Mouse (Mus musculus): ENCODE data around the gene Nt5c1a. TPM values are rescaled to one million over a fixed set of nuclear protein-coding genes. Genes with fewer than 3 reads are reported as not detected.
A peak's percentile ranks its signal among the peaks of the same experiment; 100 is the strongest.

Gene Nt5c1a
- polyA plus RNA-seq, 1 experiment from 2014 or later = not detected

DNA sequence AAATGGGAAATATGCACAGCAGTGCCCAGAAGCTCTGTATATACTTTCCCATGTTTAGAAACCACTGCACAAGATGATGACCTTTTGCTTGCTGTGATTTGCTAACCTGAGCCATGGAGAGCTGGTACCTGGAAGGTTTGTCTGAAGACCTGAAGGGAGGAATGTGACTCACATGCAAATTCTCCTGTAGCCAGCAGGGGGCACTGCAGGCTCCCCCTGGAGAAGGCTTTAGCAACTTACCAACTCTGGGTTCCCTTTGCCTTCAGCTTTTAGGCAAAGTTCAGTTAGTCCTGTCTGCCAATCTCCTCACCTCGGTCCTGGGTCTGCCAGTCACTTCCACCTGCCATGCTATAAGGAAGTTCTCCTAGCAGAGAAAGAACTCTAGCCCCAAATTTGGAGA lies 15.5 kb downstream of the Nt5c1a start:
- no peak for DNase-seq (ENCODE audit: low spot score)
- no peak overlapping the region for H3K27ac ChIP-seq (ENCODE audit: low read depth, low read length)
- H3K4me2 ChIP-seq = no peak overlapping the region
- peaks cover 2% of the 10 kb centered on the region; the same call in 1 of the 2 replicates for H3K27me3 ChIP-seq (replicated peaks; ENCODE audit: control insufficient read depth, insufficient read depth, low read length)
- no peak for ATAC-seq (replicated peaks; ENCODE audit: low FRiP score)
- H3K4me3 ChIP-seq (ENCODE audit: low read depth, low read length) = no peak overlapping the region
- 9% methylated on average over 1 of the region's 1 CpGs for WGBS
- H3K9me3 ChIP-seq (ENCODE audit: control insufficient read depth, low read length) = no peaks in the 10 kb centered on the region
- H3K36me3 ChIP-seq (ENCODE audit: control insufficient read depth, insufficient read depth, low read length) = no peaks in the 10 kb centered on the region
- no peaks in the 10 kb centered on the region for H3K4me1 ChIP-seq (replicated peaks; ENCODE audit: control insufficient read depth, insufficient read depth, low read length)
- no peak overlapping the region for H3K9ac ChIP-seq (ENCODE audit: low read depth, low read length)

DNA sequence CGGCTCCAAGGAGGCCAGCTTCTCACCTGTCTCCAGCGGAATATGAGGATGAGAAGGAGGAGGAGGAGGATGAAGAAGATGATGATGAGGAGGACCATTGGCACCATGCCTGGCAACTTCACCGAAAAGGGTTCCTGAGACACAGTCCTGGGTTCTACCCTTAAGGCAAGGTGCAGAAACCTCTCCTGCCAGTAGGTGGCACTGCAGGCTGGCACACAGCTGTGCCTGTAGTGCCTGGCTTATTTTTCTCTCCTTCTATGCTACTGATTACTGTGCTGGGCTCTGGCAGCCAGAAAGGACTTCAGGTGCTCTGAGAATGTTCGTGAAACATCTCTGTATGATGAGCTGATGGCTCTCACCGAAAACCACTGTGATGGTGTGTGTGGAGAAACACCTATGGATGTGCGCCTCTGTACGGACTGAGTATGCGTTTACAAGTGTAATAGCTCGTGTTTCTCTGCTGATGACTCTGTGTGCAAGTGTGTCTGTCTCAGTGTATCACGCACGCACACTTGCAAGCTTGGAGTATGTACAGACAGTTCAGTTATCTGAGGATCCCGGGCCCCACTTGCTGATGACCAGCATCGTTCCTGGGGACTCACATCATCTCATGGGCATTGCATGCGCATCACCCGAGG lies 18.5 kb downstream of the Nt5c1a start:
- H3K4me3 ChIP-seq (ENCODE audit: low read depth, low read length) = no peak overlapping the region
- no peaks in the 10 kb centered on the region for H3K4me1 ChIP-seq (replicated peaks; ENCODE audit: control insufficient read depth, insufficient read depth, low read length)
- no peaks in the 10 kb centered on the region for H3K9me3 ChIP-seq (ENCODE audit: control insufficient read depth, low read length)
- no peak overlapping the region for H3K4me2 ChIP-seq
- H3K27ac ChIP-seq (ENCODE audit: low read depth, low read length) = no peak overlapping the region
- H3K27me3 ChIP-seq (replicated peaks; ENCODE audit: control insufficient read depth, insufficient read depth, low read length) = 0 out of 2 replicates have a peak, but pooled peaks cover 2% of the 10 kb centered on the region
- DNase-seq (ENCODE audit: low spot score) = peak; percentile 60
- H3K9ac ChIP-seq (ENCODE audit: low read depth, low read length) = no peak overlapping the region
- no peaks in the 10 kb centered on the region for H3K36me3 ChIP-seq (ENCODE audit: control insufficient read depth, insufficient read depth, low read length)
- peak; percentile 68 for ATAC-seq (replicated peaks; ENCODE audit: low FRiP score)
- 70% methylated on average over 15 of the region's 15 CpGs for WGBS

DNA sequence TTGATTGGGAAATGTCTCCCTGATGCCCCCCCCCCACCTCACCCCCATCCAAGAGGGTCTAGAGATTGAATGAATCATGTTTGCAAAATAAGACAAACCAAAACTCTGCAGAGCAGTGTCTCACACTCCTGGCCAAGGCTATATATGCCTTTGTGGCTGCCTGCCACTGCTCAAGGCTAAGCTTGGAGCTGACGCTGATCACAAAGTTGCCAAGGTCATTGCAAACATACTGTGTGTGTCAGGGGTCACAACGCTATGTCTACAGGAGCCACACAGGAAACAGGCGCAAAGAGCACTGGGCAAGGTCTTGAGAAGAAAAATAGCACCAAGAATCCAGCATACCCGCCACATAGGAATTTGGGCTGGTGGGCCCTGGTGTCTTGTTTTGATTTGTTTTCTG lies 19.3 kb downstream of the Nt5c1a start:
- H3K4me1 ChIP-seq (replicated peaks; ENCODE audit: control insufficient read depth, insufficient read depth, low read length) = no peaks in the 10 kb centered on the region
- no peak for ATAC-seq (replicated peaks; ENCODE audit: low FRiP score)
- H3K4me3 ChIP-seq (ENCODE audit: low read depth, low read length) = no peak overlapping the region
- H3K9me3 ChIP-seq (ENCODE audit: control insufficient read depth, low read length) = no peaks in the 10 kb centered on the region
- H3K9ac ChIP-seq (ENCODE audit: low read depth, low read length) = no peak overlapping the region
- no peaks in the 10 kb centered on the region for H3K36me3 ChIP-seq (ENCODE audit: control insufficient read depth, insufficient read depth, low read length)
- H3K4me2 ChIP-seq = no peak overlapping the region
- no peak overlapping the region for H3K27ac ChIP-seq (ENCODE audit: low read depth, low read length)
- no peak for DNase-seq (ENCODE audit: low spot score)
- 62% methylated on average over 4 of the region's 4 CpGs for WGBS
- 0 out of 2 replicates have a peak, but pooled peaks cover 2% of the 10 kb centered on the region for H3K27me3 ChIP-seq (replicated peaks; ENCODE audit: control insufficient read depth, insufficient read depth, low read length)

DNA sequence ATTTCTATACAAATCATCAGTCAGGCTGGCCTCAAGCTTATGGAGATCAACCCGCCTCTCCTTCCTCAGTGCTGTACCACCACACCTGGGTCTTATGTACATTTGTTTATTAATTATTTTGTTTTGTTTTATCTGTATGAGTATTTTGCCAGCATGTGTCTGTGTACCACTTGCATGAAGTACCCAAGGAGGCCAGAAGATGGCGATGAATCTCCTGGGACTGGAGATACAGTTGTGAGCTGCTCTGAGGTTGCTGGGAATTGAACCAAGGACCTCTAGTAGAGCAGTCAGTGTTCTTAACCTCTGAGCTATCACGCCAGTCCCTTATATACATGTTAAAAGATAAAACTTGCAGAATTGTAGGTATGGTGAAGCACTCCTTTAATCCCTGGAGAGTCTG lies 22.0 kb downstream of the Nt5c1a start:
- Histone ChIP-seq H3K27ac (ENCODE audit: low read depth, low read length) (no peak overlapping the region), H3K9me3 (ENCODE audit: control insufficient read depth, low read length) (no peaks in the 10 kb centered on the region), H3K4me2 (no peak overlapping the region), H3K36me3 (ENCODE audit: control insufficient read depth, insufficient read depth, low read length) (no peaks in the 10 kb centered on the region), H3K4me1 (replicated peaks; ENCODE audit: control insufficient read depth, insufficient read depth, low read length) (peaks cover 3% of the 10 kb centered on the region; the same call in 1 of the 2 replicates), H3K27me3 (replicated peaks; ENCODE audit: control insufficient read depth, insufficient read depth, low read length) (no peaks in the 10 kb centered on the region), H3K4me3 (ENCODE audit: low read depth, low read length) (no peak overlapping the region), H3K9ac (ENCODE audit: low read depth, low read length) (no peak overlapping the region)
- ATAC-seq (replicated peaks; ENCODE audit: low FRiP score) = no peak
- DNase-seq (ENCODE audit: low spot score) = no peak
- 40% methylated on average over 3 of the region's 3 CpGs for WGBS

DNA sequence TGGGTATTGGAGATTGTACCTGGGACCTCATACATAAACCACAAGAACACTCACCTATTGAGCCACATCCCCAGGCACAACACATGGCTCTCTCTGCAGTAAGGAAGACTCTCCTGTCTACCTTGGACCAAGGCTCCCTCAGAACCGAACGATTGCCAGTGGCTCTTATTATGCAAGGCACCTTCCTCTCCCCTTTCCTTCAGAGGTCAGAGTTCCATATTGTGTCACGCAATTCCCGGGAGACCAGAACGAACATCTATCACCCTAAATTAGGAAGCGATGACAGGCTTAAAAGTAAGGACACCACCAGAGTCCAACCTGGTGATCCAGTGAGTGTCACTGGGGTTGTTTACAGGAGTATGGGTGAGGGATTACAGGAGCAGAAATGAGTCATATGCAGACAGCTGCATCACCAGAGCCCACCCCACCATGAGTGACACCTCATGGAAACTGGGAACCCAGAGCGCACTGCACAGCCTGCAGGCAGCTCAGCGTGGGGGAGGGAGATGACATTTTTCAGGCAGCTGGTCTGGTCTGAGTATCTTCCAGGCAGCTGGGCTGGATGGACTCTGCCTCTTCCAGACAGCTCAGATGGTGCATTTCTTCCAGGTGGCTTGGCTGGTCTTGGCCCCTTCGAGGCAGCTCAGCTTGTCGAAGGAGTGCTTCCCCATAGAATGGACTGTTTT lies 24.6 kb downstream of the Nt5c1a start:
- H3K27me3 ChIP-seq (replicated peaks; ENCODE audit: control insufficient read depth, insufficient read depth, low read length) = no peaks in the 10 kb centered on the region; the same call in 1 of the 2 replicates
- WGBS = 66% methylated on average over 10 of the region's 10 CpGs
- H3K36me3 ChIP-seq (ENCODE audit: control insufficient read depth, insufficient read depth, low read length) = no peaks in the 10 kb centered on the region
- H3K9ac ChIP-seq (ENCODE audit: low read depth, low read length) = no peak overlapping the region
- no peak overlapping the region for H3K27ac ChIP-seq (ENCODE audit: low read depth, low read length)
- ATAC-seq (replicated peaks; ENCODE audit: low FRiP score) (no peak), DNase-seq (ENCODE audit: low spot score) (no peak)
- no peak overlapping the region for H3K4me3 ChIP-seq (ENCODE audit: low read depth, low read length)
- H3K4me1 ChIP-seq (replicated peaks; ENCODE audit: control insufficient read depth, insufficient read depth, low read length) = peaks cover 3% of the 10 kb centered on the region; the same call in 1 of the 2 replicates
- no peak overlapping the region for H3K4me2 ChIP-seq
- no peaks in the 10 kb centered on the region for H3K9me3 ChIP-seq (ENCODE audit: control insufficient read depth, low read length)

DNA sequence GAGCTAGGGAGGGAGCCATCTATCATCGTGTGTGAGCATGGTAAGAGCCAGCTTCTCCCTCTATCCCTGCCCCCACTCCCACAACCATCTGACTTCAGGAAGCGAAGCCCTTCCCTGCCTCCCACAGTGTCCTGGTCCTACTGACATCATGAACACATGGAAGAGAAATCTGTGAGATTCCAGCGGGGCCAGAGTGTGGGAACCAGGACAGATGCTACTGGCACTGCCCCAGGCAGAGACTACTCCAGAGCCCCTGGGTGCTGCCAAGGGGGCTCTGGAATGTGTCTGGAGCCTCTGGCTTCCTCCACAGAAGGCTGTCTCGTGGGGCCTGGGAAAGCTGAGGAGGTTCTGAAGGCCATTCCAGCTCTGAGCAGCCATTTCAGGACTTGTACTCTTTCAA lies 26.4 kb downstream of the Nt5c1a start:
- no peak overlapping the region for H3K4me2 ChIP-seq
- DNase-seq (ENCODE audit: low spot score) (no peak), ATAC-seq (replicated peaks; ENCODE audit: low FRiP score) (no peak)
- H3K4me1 ChIP-seq (replicated peaks; ENCODE audit: control insufficient read depth, insufficient read depth, low read length) = peaks cover 3% of the 10 kb centered on the region; the same call in 1 of the 2 replicates
- no peak overlapping the region for H3K27ac ChIP-seq (ENCODE audit: low read depth, low read length)
- no peak overlapping the region for H3K9ac ChIP-seq (ENCODE audit: low read depth, low read length)
- H3K4me3 ChIP-seq (ENCODE audit: low read depth, low read length) = no peak overlapping the region
- H3K36me3 ChIP-seq (ENCODE audit: control insufficient read depth, insufficient read depth, low read length) = no peaks in the 10 kb centered on the region
- H3K9me3 ChIP-seq (ENCODE audit: control insufficient read depth, low read length) = no peaks in the 10 kb centered on the region
- 40% methylated on average over 4 of the region's 4 CpGs for WGBS
- peaks cover 8% of the 10 kb centered on the region for H3K27me3 ChIP-seq (replicated peaks; ENCODE audit: control insufficient read depth, insufficient read depth, low read length)

DNA sequence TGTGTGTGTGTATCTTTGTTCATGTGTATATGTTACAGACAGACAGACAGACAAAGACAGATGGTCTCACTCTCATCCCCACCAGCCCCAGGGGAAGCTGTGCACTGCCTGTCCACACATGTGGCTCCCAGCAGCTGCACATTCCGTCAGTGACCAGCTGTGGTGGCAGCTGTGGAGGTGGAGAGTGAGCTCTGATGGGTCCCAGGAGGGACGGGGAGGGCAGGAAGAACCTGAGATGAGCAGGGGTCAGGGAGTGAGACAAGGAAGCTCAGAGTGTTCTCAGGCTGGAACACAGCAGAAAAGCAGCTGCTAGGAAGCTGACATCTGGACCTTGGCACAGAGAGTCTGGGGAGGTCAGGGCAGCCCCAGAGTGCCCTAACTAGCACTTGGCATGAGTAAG lies 27.0 kb downstream of the Nt5c1a start:
- Histone ChIP-seq H3K4me3 (ENCODE audit: low read depth, low read length) (no peak overlapping the region), H3K4me2 (no peak overlapping the region), H3K36me3 (ENCODE audit: control insufficient read depth, insufficient read depth, low read length) (no peaks in the 10 kb centered on the region), H3K27me3 (replicated peaks; ENCODE audit: control insufficient read depth, insufficient read depth, low read length) (peaks cover 14% of the 10 kb centered on the region), H3K9ac (ENCODE audit: low read depth, low read length) (no peak overlapping the region), H3K27ac (ENCODE audit: low read depth, low read length) (no peak overlapping the region), H3K9me3 (ENCODE audit: control insufficient read depth, low read length) (no peaks in the 10 kb centered on the region), H3K4me1 (replicated peaks; ENCODE audit: control insufficient read depth, insufficient read depth, low read length) (peaks cover 5% of the 10 kb centered on the region; the same call in 1 of the 2 replicates)
- ATAC-seq (replicated peaks; ENCODE audit: low FRiP score) (no peak), DNase-seq (ENCODE audit: low spot score) (no peak)
- 32% methylated on average over 2 of the region's 2 CpGs for WGBS

DNA sequence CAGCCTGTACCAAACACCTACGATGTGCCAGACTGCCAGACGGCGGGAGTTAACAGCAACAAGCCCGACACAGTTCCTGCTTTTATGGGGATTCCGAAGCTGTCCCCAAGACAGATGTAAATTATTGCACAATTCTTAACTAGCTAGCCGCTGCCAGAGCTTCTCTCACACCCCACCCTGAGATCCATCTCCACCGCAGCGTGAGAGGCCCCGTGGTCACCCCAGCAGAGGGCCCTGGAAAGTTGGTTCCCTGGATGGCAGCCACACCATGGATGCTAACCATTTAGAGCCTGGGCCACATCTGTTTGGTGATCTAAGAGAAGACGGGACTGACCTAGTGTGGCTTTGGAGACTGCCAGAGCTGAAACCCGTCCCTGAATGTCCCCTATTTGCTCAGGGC lies 27.9 kb downstream of the Nt5c1a start:
- WGBS = 61% methylated on average over 11 of the region's 11 CpGs
- H3K4me3 ChIP-seq (ENCODE audit: low read depth, low read length) = no peak overlapping the region
- no peaks in the 10 kb centered on the region for H3K36me3 ChIP-seq (ENCODE audit: control insufficient read depth, insufficient read depth, low read length)
- H3K27ac ChIP-seq (ENCODE audit: low read depth, low read length) = no peak overlapping the region
- no peak overlapping the region for H3K9ac ChIP-seq (ENCODE audit: low read depth, low read length)
- H3K27me3 ChIP-seq (replicated peaks; ENCODE audit: control insufficient read depth, insufficient read depth, low read length) = peaks cover 23% of the 10 kb centered on the region
- H3K9me3 ChIP-seq (ENCODE audit: control insufficient read depth, low read length) = no peaks in the 10 kb centered on the region
- no peak for ATAC-seq (replicated peaks; ENCODE audit: low FRiP score)
- peaks cover 8% of the 10 kb centered on the region; the same call in 1 of the 2 replicates for H3K4me1 ChIP-seq (replicated peaks; ENCODE audit: control insufficient read depth, insufficient read depth, low read length)
- DNase-seq (ENCODE audit: low spot score) = no peak
- H3K4me2 ChIP-seq = no peak overlapping the region

DNA sequence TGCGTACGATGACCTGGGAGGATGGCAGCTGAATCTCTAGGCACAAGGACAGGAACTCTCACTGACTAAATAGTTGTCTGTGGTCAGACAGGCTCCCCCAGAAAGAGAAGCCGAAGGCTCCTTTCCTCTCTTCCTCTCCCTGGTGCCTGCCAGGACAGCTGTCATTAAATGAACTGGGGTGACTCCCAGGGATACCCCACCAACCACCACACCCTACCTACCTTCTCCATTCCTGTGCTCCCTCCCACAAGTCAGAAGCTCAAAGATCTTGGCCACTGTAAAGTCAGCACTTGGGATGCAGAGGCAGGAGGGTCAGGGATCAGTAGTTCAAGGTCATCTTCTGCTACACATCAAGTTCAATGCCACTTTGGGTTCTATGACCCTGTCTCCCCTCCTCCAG lies 31.5 kb downstream of the Nt5c1a start:
- no peak for ATAC-seq (replicated peaks; ENCODE audit: low FRiP score)
- no peak overlapping the region for H3K4me2 ChIP-seq

More for the DNA sequence above, 31.5 kb downstream of the Nt5c1a start:
- no peaks in the 10 kb centered on the region for H3K9me3 ChIP-seq (ENCODE audit: control insufficient read depth, low read length)
- H3K4me3 ChIP-seq (ENCODE audit: low read depth, low read length) = no peak overlapping the region
- no peaks in the 10 kb centered on the region for H3K36me3 ChIP-seq (ENCODE audit: control insufficient read depth, insufficient read depth, low read length)
- no peak for DNase-seq (ENCODE audit: low spot score)
- WGBS = 41% methylated on average over 3 of the region's 3 CpGs
- H3K27ac ChIP-seq (ENCODE audit: low read depth, low read length) = no peak overlapping the region
- no peak overlapping the region for H3K9ac ChIP-seq (ENCODE audit: low read depth, low read length)
- H3K4me1 ChIP-seq (replicated peaks; ENCODE audit: control insufficient read depth, insufficient read depth, low read length) = peaks cover 8% of the 10 kb centered on the region
- H3K27me3 ChIP-seq (replicated peaks; ENCODE audit: control insufficient read depth, insufficient read depth, low read length) = peaks cover 40% of the 10 kb centered on the region

Measured in liver, embryonic 11.5 days (tissue).